ENCODE assay signal across 8 mouse cellular contexts in the genomic region with DNA sequence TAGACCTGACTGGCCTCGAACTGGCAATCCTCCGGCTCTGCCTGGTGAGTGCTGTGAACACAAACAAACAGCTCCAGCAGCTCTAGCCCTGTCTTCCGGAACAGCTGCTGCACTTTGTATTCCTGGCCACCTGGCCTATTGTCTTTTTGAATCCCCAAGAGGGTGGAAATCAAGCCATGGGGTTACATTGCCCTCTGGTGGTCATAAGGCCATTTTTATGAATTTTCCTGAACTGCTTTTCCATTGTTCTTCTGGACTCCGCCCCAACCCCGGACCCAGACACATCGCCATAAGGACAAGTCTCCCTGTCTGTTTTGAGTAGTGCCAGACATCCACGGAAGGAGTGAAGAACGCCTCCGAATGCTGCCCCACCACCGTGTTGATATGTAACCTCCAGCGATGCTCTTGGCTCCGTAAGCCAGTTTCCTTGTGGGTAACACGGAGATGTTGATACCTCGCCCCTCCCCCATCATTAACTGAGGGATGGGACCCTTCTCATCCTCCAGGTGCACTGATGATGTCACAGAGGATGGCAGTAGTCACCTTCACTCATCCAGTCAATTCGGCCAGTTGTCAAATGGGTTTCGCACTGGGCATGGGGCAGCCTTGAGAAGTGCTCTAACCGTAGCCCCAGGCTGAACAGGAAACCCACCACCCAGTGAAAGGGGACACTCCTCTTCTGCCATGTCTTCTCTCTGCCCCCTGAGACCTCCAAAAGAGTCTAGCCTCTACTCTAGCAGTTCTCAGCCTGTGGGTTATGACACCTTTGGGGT. TPM values are rescaled to one million over a fixed set of nuclear protein-coding genes. Genes with fewer than 3 reads are reported as not detected.
DNase-seq lines count a peak whose midpoint lies in the region; ATAC-seq lines count a peak whose summit lies in the region.

No protein-coding gene starts in this region.

- H3K4me3 ChIP-seq in hindbrain, embryonic 10.5 days: peak overlapping the region; percentile 50
- H3K4me3 ChIP-seq in lung, embryonic 16.5 days (ENCODE audit: low read length): peak overlapping the region; percentile 46

- DNase-seq in MN1 (ENCODE audit: low spot score): peak; percentile 95
- peak; percentile 89 for DNase-seq in cerebellum, adult 8-10 months
- DNase-seq in hindbrain, embryonic 10.5 days (ENCODE audit: low spot score): peak; percentile 84
- peak; percentile 81 for DNase-seq in layer of hippocampus, adult 9-10 months (ENCODE audit: low spot score)
- DNase-seq in ovary, postnatal 10 days (ENCODE audit: low spot score): peak; percentile 45
- peak; percentile 78 to 80 for DNase-seq in thymus, postnatal 10 days (ENCODE audit: low spot score in 2 of 2)

- H3K27ac ChIP-seq in hindbrain, embryonic 10.5 days: peak overlapping the region; percentile 91
- no peak overlapping the region for H3K27ac ChIP-seq in lung, embryonic 16.5 days (ENCODE audit: low read length)

- H3K4me2 ChIP-seq in lung, embryonic 16.5 days (ENCODE audit: low read depth, low read length): peak overlapping the region; percentile 72

- 17% methylated on average over 17 of the region's 17 CpGs for WGBS in hindbrain, embryonic 10.5 days
- 13% methylated on average over 17 of the region's 17 CpGs for WGBS in lung, embryonic 16.5 days

- ATAC-seq in frontal cortex, adult (ENCODE audit: low TSS enrichment): peak; percentile 62
- peak; percentile 76 for ATAC-seq in lung, embryonic 16.5 days (ENCODE audit: low read depth)

- peak overlapping the region; percentile 66 for H3K9ac ChIP-seq in lung, embryonic 16.5 days (ENCODE audit: low read length)

- H3K36me3 ChIP-seq in hindbrain, embryonic 10.5 days: no peaks in the 10 kb centered on the region
- H3K36me3 ChIP-seq in lung, embryonic 16.5 days (ENCODE audit: control insufficient read depth, insufficient read depth, low read length): no peaks in the 10 kb centered on the region

- peaks cover 12% of the 10 kb centered on the region for H3K4me1 ChIP-seq in hindbrain, embryonic 10.5 days (replicated peaks)
- peaks cover 6% of the 10 kb centered on the region; the same call in 1 of the 2 replicates for H3K4me1 ChIP-seq in lung, embryonic 16.5 days (replicated peaks; ENCODE audit: control insufficient read depth, insufficient read depth, low read length)

- H3K27me3 ChIP-seq in hindbrain, embryonic 10.5 days (ENCODE audit: insufficient read depth, poor library complexity, severe bottlenecking): no peaks in the 10 kb centered on the region
- H3K27me3 ChIP-seq in lung, embryonic 16.5 days (ENCODE audit: control insufficient read depth, insufficient read depth, low read depth, low read length): no peaks in the 10 kb centered on the region

- no peaks in the 10 kb centered on the region for H3K9me3 ChIP-seq in hindbrain, embryonic 10.5 days
- no peaks in the 10 kb centered on the region for H3K9me3 ChIP-seq in lung, embryonic 16.5 days (ENCODE audit: control insufficient read depth, low read length)

RNA-seq across cellular contexts. Expression of a gene that starts 13.6 kb away (rescaled TPM):
- 0.80 and 0.81 TPM in 2 replicates for polyA plus RNA-seq in hindbrain, embryonic 10.5 days (2016; fragmentation: Nextera tagmentation; extraction: Ambion mirVana)
- 11.5 and 12.8 TPM in 2 replicates for polyA plus RNA-seq in lung, embryonic 16.5 days (2015; fragmentation: Nextera tagmentation; extraction: Ambion mirVana)

RNA-seq across cellular contexts. Expression of a gene that starts 17.3 kb away (rescaled TPM):
- 2.6 and 4.9 TPM in 2 replicates for polyA plus RNA-seq in hindbrain, embryonic 10.5 days (2016; fragmentation: Nextera tagmentation; extraction: Ambion mirVana)
- polyA plus RNA-seq in lung, embryonic 16.5 days (2015; fragmentation: Nextera tagmentation; extraction: Ambion mirVana): 0.43 and 1.2 TPM in 2 replicates

RNA-seq across cellular contexts. Expression of a gene that starts 17.6 kb away (rescaled TPM):
- not detected in 2 replicates for polyA plus RNA-seq in hindbrain, embryonic 10.5 days (2016; fragmentation: Nextera tagmentation; extraction: Ambion mirVana)
- 7.1 TPM in 1 of 2 replicates, not detected in the other for polyA plus RNA-seq in lung, embryonic 16.5 days (2015; fragmentation: Nextera tagmentation; extraction: Ambion mirVana)

RNA-seq across cellular contexts. Expression of a gene that starts 32.9 kb away (rescaled TPM):
- polyA plus RNA-seq in hindbrain, embryonic 10.5 days (2016; fragmentation: Nextera tagmentation; extraction: Ambion mirVana): not detected in 2 replicates
- 0.44 and 0.70 TPM in 2 replicates for polyA plus RNA-seq in lung, embryonic 16.5 days (2015; fragmentation: Nextera tagmentation; extraction: Ambion mirVana)

Comparison
In these comparisons a context has a peak if more than half of its experiments do, and no peak if none do; other contexts are left out.
1. DNase-seq: peak in every context shown above with its lines; median percentile 95 in MN1; 89 in cerebellum, adult 8-10 months; 84 in hindbrain, embryonic 10.5 days; 81 in layer of hippocampus, adult 9-10 months; 79 in thymus, postnatal 10 days; 45 in ovary, postnatal 10 days.